Mouse (Mus musculus) erythroblast, embryonic 14.5 days (primary cell): ENCODE results near the gene Kmt2e.

Experiments
- GATA1 ChIP-seq: IDR thresholded peaks from 2 replicates; pipeline ENCODE4 v1.6.1; 2012; ENCODE audit warnings: low read length, inconsistent platforms, mixed read lengths
- TAL1 ChIP-seq: IDR thresholded peaks from 3 replicates; pipeline ENCODE4 v1.6.1; 2012; ENCODE audit warnings: low read length, inconsistent platforms, mixed read lengths

GRCm38 (mm10) chr5:23400868-23401267 lies 33.4 kb upstream of the Kmt2e start:
- no peak for TF ChIP-seq GATA1
- TF ChIP-seq TAL1 = no peak
